Mouse (Mus musculus) C2C12 (cell line): ENCODE data around the gene Gopc. TPM values are rescaled to one million over a fixed set of nuclear protein-coding genes. Genes with fewer than 3 reads are reported as not detected.

Experiments used
- H3K27me3 ChIP-seq: one replicate; pipeline ENCODE4 v1.6.1; 2011; ENCODE audit not compliant: control insufficient read depth, insufficient read depth, insufficient read length
- H3K36me3 ChIP-seq: one replicate; pipeline ENCODE4 v1.6.1; 2011; ENCODE audit not compliant: control insufficient read depth, insufficient read depth
- H3K4me3 ChIP-seq: one replicate; pipeline ENCODE4 v1.5.1; 2011; ENCODE audit warnings: mild to moderate bottlenecking, control low read depth; ENCODE audit not compliant: poor library complexity, insufficient read depth, severe bottlenecking
- H3K79me2 ChIP-seq: one replicate; pipeline ENCODE4 v1.6.1; 2011; ENCODE audit not compliant: control insufficient read depth, insufficient read depth
- H3K79me3 ChIP-seq: one replicate; pipeline ENCODE4 v1.6.1; 2011; ENCODE audit warnings: low read depth, control low read depth
- H3ac ChIP-seq: one replicate; pipeline ENCODE3; 2011; ENCODE audit warnings: low read depth; ENCODE audit not compliant: control insufficient read depth, insufficient read length
- CEBPB ChIP-seq: IDR thresholded peaks from one replicate; pipeline ENCODE4 v1.6.1; 2011; ENCODE audit warnings: low read depth, mild to moderate bottlenecking, control low read depth, moderate library complexity
- CTCF ChIP-seq: IDR thresholded peaks from one replicate; pipeline ENCODE4 v1.5.1; 2011; ENCODE audit not compliant: control insufficient read depth, insufficient read depth, insufficient read length
- FOSL1 ChIP-seq: IDR thresholded peaks from one replicate; pipeline ENCODE4 v1.8.0; 2011; ENCODE audit warnings: mild to moderate bottlenecking, low read length; ENCODE audit not compliant: poor library complexity, insufficient read depth, severe bottlenecking
- MAX ChIP-seq: IDR thresholded peaks from one replicate; pipeline ENCODE4 v1.6.1; 2011; ENCODE audit warnings: mild to moderate bottlenecking, control low read depth
- MYOD1 ChIP-seq: IDR thresholded peaks from one replicate; pipeline ENCODE4 v1.6.1; 2011; ENCODE audit warnings: low read depth; ENCODE audit not compliant: control insufficient read depth, insufficient read length
- MYOG ChIP-seq: IDR thresholded peaks from one replicate; pipeline ENCODE4 v1.6.1; 2011; ENCODE audit not compliant: control insufficient read depth, insufficient read length; ENCODE audit errors: extremely low read depth
- USF1 ChIP-seq: IDR thresholded peaks from one replicate; pipeline ENCODE4 v1.6.1; 2011; ENCODE audit warnings: low read depth, mild to moderate bottlenecking, control low read depth, moderate library complexity
- polyA plus RNA-seq: library from polyadenylated mRNA; unstranded; fragments of >200 nt; fragmentation: generic; extraction: Trizol; gene quantifications from one replicate; pipeline ENCODE4 v1.2.1, GENCODE M21; 2012; ENCODE audit warnings: missing spikeins

Gene Gopc
- polyA plus RNA-seq, 1 experiment, result 5.9 TPM

DNA sequence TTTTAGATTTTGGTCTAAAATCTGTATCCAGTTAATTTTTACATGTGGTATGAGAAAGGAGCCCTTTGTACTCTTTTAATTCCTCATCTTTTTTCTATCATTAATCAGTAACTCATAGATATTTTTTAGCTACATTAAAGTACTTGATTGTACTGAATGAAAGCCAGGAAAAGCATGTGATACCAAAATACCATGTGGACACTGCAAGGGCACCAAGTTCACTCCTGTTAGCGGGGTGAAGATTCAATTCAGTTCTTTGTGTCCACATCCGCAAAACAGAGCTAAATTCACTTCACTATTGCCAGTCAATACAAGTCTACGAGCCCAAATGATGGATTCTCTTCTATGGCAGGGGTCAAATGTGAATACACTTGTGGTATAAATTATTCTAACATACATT lies 14.7 kb upstream of the Gopc start:
- Histone ChIP-seq H3K79me2 (no peaks in the 10 kb centered on the region), H3K27me3 (no peaks in the 10 kb centered on the region), H3ac (no peak overlapping the region), H3K79me3 (no peaks in the 10 kb centered on the region), H3K4me3 (no peak overlapping the region), H3K36me3 (no peaks in the 10 kb centered on the region)
- TF ChIP-seq CEBPB (no peak), USF1 (no peak), MAX (no peak), CTCF (no peak), MYOG (no peak), FOSL1 (no peak), MYOD1 (no peak)

DNA sequence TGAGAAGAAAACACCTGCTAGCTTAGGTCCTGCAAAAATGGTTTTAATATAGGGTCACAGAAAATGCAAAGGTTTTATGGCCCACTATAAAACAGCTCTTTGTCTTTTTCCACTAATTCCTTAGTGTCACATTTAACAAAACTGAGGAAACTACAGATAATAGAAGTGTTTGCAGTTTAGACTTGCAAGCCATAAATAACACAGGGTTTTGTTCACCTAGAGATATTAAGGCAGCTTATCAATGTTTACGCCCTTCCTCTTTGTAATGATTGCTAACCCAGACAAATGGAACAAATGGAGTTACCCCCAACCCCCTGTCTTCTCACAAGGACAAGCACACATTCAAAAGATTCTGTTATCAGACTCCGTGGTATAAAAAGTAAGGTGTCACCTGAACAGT lies 9.3 kb upstream of the Gopc start:
- Histone ChIP-seq H3ac (no peak overlapping the region), H3K79me3 (no peaks in the 10 kb centered on the region), H3K79me2 (no peaks in the 10 kb centered on the region), H3K27me3 (no peaks in the 10 kb centered on the region), H3K36me3 (no peaks in the 10 kb centered on the region), H3K4me3 (no peak overlapping the region)
- TF ChIP-seq MYOD1, result no peak
- no peak for TF ChIP-seq CEBPB

DNA sequence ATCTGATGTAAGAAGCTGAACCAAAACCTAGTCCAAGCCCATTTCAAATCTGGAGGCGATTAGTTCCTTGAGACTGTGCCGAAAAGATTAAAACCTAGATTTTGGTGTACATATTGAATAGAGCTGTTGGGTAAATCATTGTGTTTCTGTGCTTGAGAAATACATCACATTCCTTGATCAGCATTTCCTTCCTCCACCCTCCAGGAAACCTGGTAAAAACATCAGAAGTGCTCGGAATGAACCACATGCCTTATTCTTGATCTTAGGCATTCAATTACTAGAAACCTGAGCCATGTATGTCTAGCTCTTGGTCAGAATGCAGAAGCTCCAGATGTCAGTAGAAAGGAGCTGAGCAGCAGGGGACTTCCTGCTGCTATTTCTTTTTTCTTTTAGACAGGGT lies 7.5 kb upstream of the Gopc start:
- Histone ChIP-seq H3ac (no peak overlapping the region), H3K4me3 (no peak overlapping the region), H3K27me3 (no peaks in the 10 kb centered on the region), H3K36me3 (no peaks in the 10 kb centered on the region), H3K79me3 (no peaks in the 10 kb centered on the region), H3K79me2 (no peaks in the 10 kb centered on the region)
- TF ChIP-seq MYOD1 (no peak), FOSL1 (no peak), MYOG (no peak), CTCF (no peak), MAX (no peak), CEBPB (no peak), USF1 (no peak)

DNA sequence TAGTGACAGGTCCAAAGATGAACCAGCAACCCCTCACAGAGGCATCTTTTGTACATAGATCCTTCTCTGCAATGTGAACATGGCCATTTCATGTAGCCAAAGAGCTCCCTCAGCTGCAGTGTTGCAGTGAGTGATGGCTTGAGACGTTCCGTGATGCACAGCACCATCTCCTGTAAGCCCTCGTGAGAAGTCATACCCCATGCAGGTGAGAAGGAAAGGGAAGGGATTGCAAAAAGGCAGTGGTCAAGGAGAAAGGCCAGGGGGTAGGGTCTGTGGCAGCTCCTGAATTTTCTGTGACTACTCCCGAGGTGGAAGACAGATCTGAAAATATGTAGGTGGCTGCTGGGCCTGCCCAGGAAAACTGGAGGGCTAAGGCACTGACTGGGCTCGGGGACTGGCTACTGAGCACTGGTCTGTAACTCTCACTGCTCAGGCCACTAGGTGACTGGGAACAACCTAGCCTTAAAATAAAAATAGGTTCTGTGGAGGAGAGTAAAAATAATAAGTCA lies 7.1 kb upstream of the Gopc start, which contains the start of gene Nepn:
TSS of gene Nepn (plus strand) at position 51 of the 509 bp plus-strand sequence.
- Histone ChIP-seq H3K79me3 (no peaks in the 10 kb centered on the region), H3ac (no peak within 1 kb of the TSS), H3K27me3 (no peaks in the 10 kb centered on the region), H3K36me3 (no peaks in the 10 kb centered on the region), H3K79me2 (no peaks in the 10 kb centered on the region), H3K4me3 (no peak within 1 kb of the TSS)
- TF ChIP-seq CTCF (no peak), CEBPB (no peak), MYOG (no peak), USF1 (no peak), FOSL1 (no peak), MAX (no peak), MYOD1 (no peak)

DNA sequence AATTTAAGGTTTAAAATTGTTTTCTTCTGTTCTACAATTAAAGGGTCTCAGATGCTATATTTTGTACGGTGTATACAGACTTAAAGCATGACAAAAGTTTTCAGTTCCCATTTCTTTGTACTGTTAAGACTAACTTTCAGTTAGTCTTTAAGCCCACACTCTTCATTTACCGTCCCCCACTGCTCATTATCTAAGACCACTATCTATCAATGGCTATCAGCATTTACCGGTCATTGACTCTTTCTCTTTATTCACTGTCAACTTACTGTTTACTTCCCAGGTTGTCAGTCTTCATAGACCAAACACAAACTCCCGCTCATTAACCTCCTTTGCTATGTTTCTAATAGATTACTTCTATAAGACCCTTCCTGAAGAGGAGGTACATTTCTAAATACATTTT lies 5.3 kb upstream of the Gopc start:
- Histone ChIP-seq H3K79me3 (no peaks in the 10 kb centered on the region), H3K36me3 (no peaks in the 10 kb centered on the region), H3K4me3 (no peak overlapping the region), H3K79me2 (no peaks in the 10 kb centered on the region), H3ac (no peak overlapping the region), H3K27me3 (no peaks in the 10 kb centered on the region)
- no peak for TF ChIP-seq FOSL1
- no peak for TF ChIP-seq MAX
- TF ChIP-seq MYOD1, result no peak
- no peak for TF ChIP-seq CEBPB
- TF ChIP-seq CTCF, result no peak
- TF ChIP-seq MYOG, result no peak
- TF ChIP-seq USF1, result no peak

DNA sequence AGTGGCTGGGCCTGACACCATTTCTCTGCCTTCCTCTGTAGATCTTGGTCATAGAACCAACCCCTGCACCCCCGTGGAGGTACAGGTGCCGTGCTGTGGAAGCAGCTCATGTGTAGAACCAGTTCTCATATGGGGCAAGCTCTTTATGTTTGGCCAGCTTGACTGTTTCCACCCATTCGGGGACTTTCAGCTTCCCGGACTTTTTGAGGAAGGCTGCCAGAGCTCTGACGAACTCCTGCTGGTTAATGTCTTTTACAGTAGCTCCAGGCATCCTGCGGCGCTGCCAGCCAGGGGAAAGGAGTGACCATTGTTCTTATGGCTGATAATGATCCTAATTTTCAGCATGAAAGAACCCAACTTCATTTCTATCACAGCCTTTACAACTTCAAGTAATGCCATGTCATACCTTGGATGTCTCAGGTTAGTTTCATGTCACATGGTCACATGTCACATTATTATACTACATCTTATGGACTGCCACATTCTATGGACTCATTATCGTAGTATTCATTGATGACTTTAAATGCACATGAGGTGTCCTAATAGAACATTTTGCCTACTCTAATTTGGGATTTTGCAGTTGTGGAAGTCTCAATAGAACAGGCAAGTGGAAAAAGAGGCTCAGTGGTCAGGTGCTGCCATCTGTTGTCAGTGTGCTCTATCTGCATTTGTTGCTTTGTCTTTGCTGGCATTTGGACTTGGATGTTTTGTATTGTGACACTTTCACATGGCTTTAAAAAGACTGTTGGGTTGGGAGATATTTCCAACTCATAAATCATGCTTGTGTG lies 3.1 kb upstream of the Gopc start:
- Histone ChIP-seq H3K79me3 (peaks cover 13% of the 10 kb centered on the region), H3K79me2 (peaks cover 18% of the 10 kb centered on the region), H3K4me3 (no peak overlapping the region), H3ac (no peak overlapping the region), H3K36me3 (no peaks in the 10 kb centered on the region), H3K27me3 (no peaks in the 10 kb centered on the region)
- TF ChIP-seq CTCF (peak; percentile 82), USF1 (no peak)
